Mouse (Mus musculus) E14TG2a.4 (cell line): ENCODE results near the gene March6.

Experiments
- H3K27me3 ChIP-seq: 2 replicates; pipeline ENCODE4 v1.6.1; 2014; ENCODE audit warnings: low read length, control low read depth; ENCODE audit not compliant: insufficient read depth
- H3K36me3 ChIP-seq: 2 replicates; pipeline ENCODE4 v1.6.1; 2014; ENCODE audit warnings: low read length, control low read depth; ENCODE audit not compliant: insufficient read depth
- H3K4me1 ChIP-seq: replicated peaks from 2 replicates; pipeline ENCODE4 v1.6.1; 2014; ENCODE audit warnings: low read depth, low read length, control low read depth
- H3K4me3 ChIP-seq: replicated peaks from 2 replicates; pipeline ENCODE4 v1.5.1; 2014; ENCODE audit warnings: mild to moderate bottlenecking, low read length
- H3K9me3 ChIP-seq: 2 replicates; pipeline ENCODE4 v1.6.1; 2014; ENCODE audit warnings: low read length, control low read depth
- CTCF ChIP-seq: conservative IDR thresholded peaks from 2 replicates; pipeline ENCODE4 v1.5.1; 2014; ENCODE audit warnings: low read length
- NANOG ChIP-seq: IDR thresholded peaks from 2 replicates; pipeline ENCODE4 v1.6.1; 2014; ENCODE audit warnings: borderline replicate concordance, low read length, mixed read lengths
- POU5F1 ChIP-seq: IDR thresholded peaks from 2 replicates; pipeline ENCODE4 v1.6.1; 2014; ENCODE audit warnings: low read length, borderline replicate concordance

The March6 gene

DNA sequence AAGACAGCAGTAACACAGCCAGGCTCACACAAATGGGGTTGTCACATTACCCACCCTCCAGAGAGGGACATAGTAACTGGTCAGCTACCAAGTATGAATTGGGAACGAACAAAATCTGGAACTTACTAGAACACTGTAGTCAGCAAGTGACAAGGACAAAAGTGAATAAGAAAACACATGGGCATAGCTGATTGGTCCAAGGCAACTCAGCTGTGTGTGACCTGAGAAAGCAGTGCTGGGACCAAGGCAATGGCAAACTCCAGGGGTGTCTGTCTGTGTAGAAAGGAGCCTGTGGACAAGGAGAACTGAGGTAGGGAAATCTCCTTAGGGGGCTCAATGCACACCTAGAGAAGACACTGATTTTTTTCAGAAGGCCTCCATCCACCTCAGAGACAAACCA, 19.1 kb downstream of the March6 start:
- Histone ChIP-seq H3K27me3 (no peaks in the 10 kb centered on the region), H3K4me1 (peaks cover 17% of the 10 kb centered on the region; the same call in 1 of the 2 replicates), H3K4me3 (no peak overlapping the region), H3K36me3 (no peaks in the 10 kb centered on the region), H3K9me3 (no peaks in the 10 kb centered on the region)
- TF ChIP-seq POU5F1 (no peak), NANOG (no peak), CTCF (no peak)

DNA sequence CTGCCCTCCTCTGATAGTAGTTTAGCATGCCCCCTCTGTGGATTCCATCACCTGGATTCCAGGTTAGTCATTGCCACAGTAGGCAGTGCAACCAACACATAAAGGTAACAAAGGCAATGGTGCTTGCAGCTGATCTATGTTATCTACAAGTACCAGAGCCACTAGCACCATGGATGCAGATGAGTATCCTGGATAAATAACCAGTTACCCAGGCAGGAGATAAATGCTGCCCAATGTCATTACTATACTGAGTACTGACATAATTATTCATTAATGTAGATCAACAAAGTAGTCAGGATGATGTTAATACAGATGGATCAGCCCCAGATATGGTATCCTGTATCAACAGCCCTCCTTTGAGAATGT, 19.5 kb downstream of the March6 start:
- TF ChIP-seq NANOG, result no peak
- no peak for TF ChIP-seq POU5F1
- TF ChIP-seq CTCF, result no peak
- Histone ChIP-seq H3K9me3 (no peaks in the 10 kb centered on the region), H3K36me3 (no peaks in the 10 kb centered on the region)

DNA sequence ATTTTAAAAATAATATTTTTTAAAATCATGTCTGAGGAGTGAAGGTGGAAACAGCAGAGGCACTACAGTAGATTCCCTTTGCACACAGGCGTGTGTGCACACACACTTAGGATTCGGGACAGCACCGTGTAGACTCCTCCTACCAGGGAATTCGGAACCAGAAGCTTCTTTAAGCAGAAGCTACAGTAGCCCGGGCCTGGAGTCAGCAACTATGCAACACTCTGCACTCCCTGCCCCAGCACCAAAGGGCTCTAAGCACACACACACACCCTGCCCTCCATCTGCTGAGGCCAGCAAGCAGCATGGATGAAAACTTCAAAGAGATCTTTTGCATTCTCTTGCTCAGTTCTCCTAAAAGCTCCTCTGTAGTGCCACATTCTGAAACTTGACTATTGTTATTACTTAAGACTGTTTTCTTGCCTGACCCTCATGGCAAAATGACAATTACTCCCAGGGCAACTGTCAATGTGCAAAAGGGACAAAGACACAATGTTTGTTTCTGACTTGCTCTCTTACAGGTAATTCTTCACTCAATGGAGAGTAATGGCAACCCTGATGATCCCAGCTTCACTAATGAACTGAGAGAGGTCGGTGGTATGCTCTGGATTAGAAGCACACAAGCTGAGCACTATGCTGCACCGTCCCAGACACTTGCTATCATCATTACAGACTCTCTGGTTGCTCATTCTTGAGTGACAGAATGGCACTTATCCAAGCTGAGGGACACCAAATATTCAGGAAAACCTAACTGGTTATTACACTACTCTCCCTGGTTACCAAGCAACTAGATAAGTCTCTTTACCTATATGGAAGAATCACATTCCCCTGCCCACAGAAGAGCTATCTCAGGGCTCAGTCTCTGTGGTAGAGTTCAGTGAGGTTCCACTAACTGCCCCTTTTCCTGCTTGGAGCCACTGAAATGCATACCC, 20.1 kb downstream of the March6 start:
- TF ChIP-seq POU5F1, result no peak
- no peak for TF ChIP-seq CTCF
- Histone ChIP-seq H3K4me3 (no peak overlapping the region), H3K9me3 (no peaks in the 10 kb centered on the region), H3K4me1 (peaks cover 17% of the 10 kb centered on the region; the same call in 1 of the 2 replicates), H3K36me3 (peaks cover 4% of the 10 kb centered on the region; the same call in 1 of the 2 replicates), H3K27me3 (no peaks in the 10 kb centered on the region)

More for the DNA sequence above, 19.5 kb downstream of the March6 start:
- no peak overlapping the region for H3K4me3 ChIP-seq
- peaks cover 17% of the 10 kb centered on the region; the same call in 1 of the 2 replicates for H3K4me1 ChIP-seq
- H3K27me3 ChIP-seq, result no peaks in the 10 kb centered on the region

DNA sequence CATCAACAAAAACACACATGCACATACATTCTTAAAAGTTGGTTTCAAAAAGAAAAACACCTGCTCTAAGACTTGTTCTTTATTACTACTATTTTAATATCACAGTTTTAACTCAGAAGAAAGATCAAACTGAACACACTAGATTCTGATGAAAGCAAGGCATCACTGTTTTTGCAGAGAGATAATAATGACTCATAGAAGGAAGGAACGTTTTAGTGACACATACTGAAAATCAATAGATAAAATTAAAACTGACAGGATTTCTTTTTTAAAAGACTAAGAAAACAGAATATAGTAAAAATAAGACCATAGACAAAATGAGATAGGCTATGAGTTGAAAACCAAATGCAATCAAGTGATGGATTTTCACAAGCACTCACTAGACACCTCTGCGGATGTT, 25.8 kb downstream of the March6 start:
- no peaks in the 10 kb centered on the region for H3K9me3 ChIP-seq
- H3K36me3 ChIP-seq, result peaks cover 20% of the 10 kb centered on the region
- H3K4me1 ChIP-seq, result no peaks in the 10 kb centered on the region
- H3K4me3 ChIP-seq, result no peak overlapping the region
- no peaks in the 10 kb centered on the region for H3K27me3 ChIP-seq
- no peak for TF ChIP-seq NANOG
- TF ChIP-seq POU5F1, result no peak
- TF ChIP-seq CTCF, result no peak

DNA sequence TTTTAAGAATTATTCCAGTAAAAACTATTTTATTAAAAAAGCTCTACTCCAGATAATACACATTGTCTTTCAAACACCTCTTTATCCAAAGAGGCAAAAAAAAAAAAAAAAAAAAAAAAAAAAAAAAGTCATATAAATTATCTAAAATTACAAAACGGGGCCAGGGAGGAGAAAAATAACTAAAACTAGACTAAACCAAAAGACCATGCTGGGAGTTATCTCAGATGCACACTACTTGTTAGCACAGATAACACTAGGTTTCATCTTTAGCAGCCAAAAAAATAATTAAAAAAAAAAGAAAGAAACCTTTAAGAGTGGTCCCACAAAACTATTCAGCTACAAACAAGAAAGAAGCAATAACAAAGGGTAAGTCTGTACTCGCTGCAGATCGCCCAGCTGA, 27.4 kb downstream of the March6 start:
- no peak for TF ChIP-seq CTCF
- TF ChIP-seq POU5F1, result no peak
- TF ChIP-seq NANOG, result no peak
- Histone ChIP-seq H3K9me3 (no peaks in the 10 kb centered on the region), H3K4me3 (no peak overlapping the region), H3K4me1 (no peaks in the 10 kb centered on the region), H3K27me3 (no peaks in the 10 kb centered on the region), H3K36me3 (peaks cover 30% of the 10 kb centered on the region)

DNA sequence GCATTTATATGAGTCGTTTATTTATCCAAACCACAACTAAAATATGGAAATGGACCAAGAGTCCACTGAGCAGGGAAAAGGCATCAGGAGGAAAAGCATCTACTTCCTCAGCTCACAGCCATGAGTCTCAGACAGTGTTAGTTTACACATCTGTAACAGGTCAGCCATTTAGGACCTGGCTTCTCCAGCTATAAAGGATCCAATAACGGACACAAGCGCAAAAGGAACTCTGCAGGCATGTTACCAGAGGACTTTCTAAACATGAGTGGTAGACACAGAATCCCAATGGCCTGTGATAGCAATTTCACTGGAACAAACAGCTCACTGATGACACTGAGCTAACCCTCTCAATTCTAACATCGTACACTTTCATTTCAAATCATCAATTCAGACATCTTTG, 27.9 kb downstream of the March6 start:
- H3K27me3 ChIP-seq, result no peaks in the 10 kb centered on the region
- peaks cover 34% of the 10 kb centered on the region for H3K36me3 ChIP-seq
- TF ChIP-seq NANOG (no peak), POU5F1 (no peak)
- no peaks in the 10 kb centered on the region for H3K9me3 ChIP-seq
- no peak overlapping the region for H3K4me3 ChIP-seq
- H3K4me1 ChIP-seq, result no peaks in the 10 kb centered on the region

DNA sequence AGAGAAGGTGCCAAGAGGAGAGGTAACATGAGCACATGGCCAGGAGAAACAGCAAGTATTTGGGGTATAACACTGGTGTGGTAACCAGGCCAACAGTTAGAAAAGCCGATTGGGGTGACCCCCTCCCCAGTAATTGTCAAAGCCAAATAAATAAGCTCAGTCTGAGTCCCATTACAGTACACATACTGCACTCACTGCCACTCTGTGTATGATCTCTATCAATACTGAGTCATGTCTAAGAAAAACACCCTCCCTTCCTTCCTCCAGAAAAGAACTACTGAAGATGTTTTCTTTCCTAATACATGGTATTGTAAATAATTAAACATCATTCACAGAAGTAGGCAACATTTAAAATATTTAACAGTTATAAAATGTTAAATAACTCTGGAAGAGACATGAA, 28.5 kb downstream of the March6 start:
- H3K27me3 ChIP-seq, result no peaks in the 10 kb centered on the region
- peaks cover 41% of the 10 kb centered on the region for H3K36me3 ChIP-seq
- no peaks in the 10 kb centered on the region for H3K9me3 ChIP-seq
- no peaks in the 10 kb centered on the region for H3K4me1 ChIP-seq
- TF ChIP-seq NANOG, result no peak
- no peak for TF ChIP-seq POU5F1
- no peak for TF ChIP-seq CTCF
- no peak overlapping the region for H3K4me3 ChIP-seq

DNA sequence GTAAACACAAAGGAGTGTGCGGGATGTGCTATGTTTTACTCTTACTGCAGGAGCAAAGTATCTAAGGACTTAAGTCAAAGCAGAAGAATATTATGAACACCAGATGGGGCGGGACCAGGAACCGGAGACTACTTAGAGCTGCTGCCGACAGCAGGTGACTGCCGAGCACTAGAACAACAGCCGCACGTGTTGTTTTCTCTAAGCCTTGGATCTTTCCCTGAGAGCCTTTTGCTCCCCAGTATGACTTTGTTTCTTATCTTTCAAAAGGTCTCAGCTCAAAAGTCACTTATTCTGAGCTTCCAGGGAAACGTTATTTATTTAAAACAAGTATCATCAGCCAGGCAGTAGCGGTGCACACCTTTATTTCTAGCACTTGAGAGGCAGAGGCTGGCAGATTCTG, 36.0 kb downstream of the March6 start:
- Histone ChIP-seq H3K4me3 (no peak overlapping the region), H3K36me3 (peaks cover 69% of the 10 kb centered on the region), H3K9me3 (no peaks in the 10 kb centered on the region), H3K27me3 (no peaks in the 10 kb centered on the region), H3K4me1 (no peaks in the 10 kb centered on the region)
- TF ChIP-seq POU5F1 (no peak), NANOG (no peak), CTCF (no peak)
